Mouse (Mus musculus) neural tube, embryonic 11.5 days (tissue): Measurements from ENCODE around the gene Rhoj. TPM values are rescaled to one million over a fixed set of nuclear protein-coding genes. Genes with fewer than 3 reads are reported as not detected.

Experiments
- ATAC-seq: fragments of 200-750 bp; cut with Nextera tagmentation; 2 replicates; pipeline ENCODE4 v1.8.0; 2017; ENCODE audit warnings: moderate number of reproducible peaks, mild to moderate bottlenecking, moderate TSS enrichment, moderate library complexity; ENCODE audit not compliant: insufficient read depth, low FRiP score, low TSS enrichment
- DNase-seq: peaks from one replicate; pipeline ENCODE4 v3.0.0-alpha.2; 2015; ENCODE audit warnings: low spot score
- H3K27ac ChIP-seq: fragments of 300-500 bp; sonication (generic); 2 replicates; pipeline ENCODE4 v1.5.1; 2014; ENCODE audit warnings: low read depth, mild to moderate bottlenecking, low read length
- H3K27me3 ChIP-seq: fragments of 300-500 bp; sonication (generic); 2 replicates; pipeline ENCODE4 v1.6.1; 2014; ENCODE audit warnings: mild to moderate bottlenecking, low read length, mixed read lengths; ENCODE audit not compliant: control insufficient read depth, insufficient read depth
- H3K36me3 ChIP-seq: fragments of 300-500 bp; sonication (generic); 2 replicates; pipeline ENCODE4 v1.6.1; 2014; ENCODE audit warnings: mild to moderate bottlenecking, low read length, moderate library complexity, mixed read lengths; ENCODE audit not compliant: control insufficient read depth, insufficient read depth
- H3K4me1 ChIP-seq: fragments of 300-500 bp; sonication (generic); 2 replicates; pipeline ENCODE4 v1.6.1; 2014; ENCODE audit warnings: low read length, mixed read lengths; ENCODE audit not compliant: control insufficient read depth, insufficient read depth
- H3K4me2 ChIP-seq: fragments of 300-500 bp; sonication (generic); 2 replicates; pipeline ENCODE4 v1.6.1; 2014; ENCODE audit warnings: low read depth, mild to moderate bottlenecking, moderate library complexity
- H3K4me3 ChIP-seq: fragments of 300-500 bp; sonication (generic); 2 replicates; pipeline ENCODE4 v1.5.1; 2014; ENCODE audit warnings: low read depth, low read length
- H3K9ac ChIP-seq: fragments of 300-500 bp; sonication (generic); 2 replicates; pipeline ENCODE4 v1.6.1; 2014; ENCODE audit warnings: mild to moderate bottlenecking, low read length
- H3K9me3 ChIP-seq: fragments of 300-500 bp; sonication (generic); 2 replicates; pipeline ENCODE4 v1.6.1; 2016; ENCODE audit warnings: low read length; ENCODE audit not compliant: control insufficient read depth
- WGBS: fragments of 180-500 bp; shearing (Covaris S2); extraction: QIAGEN DNeasy Blood & Tissue Kit; methylation state at CpG from one replicate; pipeline ENCODE4 v1.1.7; 2014; 5-methylcytosine and 5-hydroxymethylcytosine counted together
- polyA plus RNA-seq: library from polyadenylated mRNA; unstranded; fragments of >200 nt; fragmentation: Nextera tagmentation; extraction: Ambion mirVana; gene quantifications from 2 replicates; pipeline ENCODE4 v1.2.1, GENCODE M21; 2014

Rhoj gene
- polyA plus RNA-seq, 1 experiment from 2014 or later = 32.0 TPM

- H3K4me2 ChIP-seq = no peak overlapping the region
- no peaks in the 10 kb centered on the region for H3K27me3 ChIP-seq
- H3K9ac ChIP-seq = no peak overlapping the region
- H3K36me3 ChIP-seq = no peaks in the 10 kb centered on the region
- H3K4me3 ChIP-seq = no peak overlapping the region
- DNase-seq (no peak), ATAC-seq (no peak)
- no peaks in the 10 kb centered on the region for H3K4me1 ChIP-seq
- no peak overlapping the region for H3K27ac ChIP-seq
- WGBS = 88% methylated on average over 7 of the region's 7 CpGs
- no peaks in the 10 kb centered on the region for H3K9me3 ChIP-seq
Measured at GRCm38 (mm10) chr12:75354354-75354753, 46.2 kb downstream of the Rhoj start.

GRCm38 (mm10) chr12:75357781-75358180 is 49.7 kb downstream of the Rhoj start:
- H3K4me2 ChIP-seq = no peak overlapping the region
- H3K27me3 ChIP-seq = no peaks in the 10 kb centered on the region
- H3K9me3 ChIP-seq = no peaks in the 10 kb centered on the region
- no peak overlapping the region for H3K4me3 ChIP-seq
- no peak overlapping the region for H3K9ac ChIP-seq
- DNase-seq (no peak), ATAC-seq (no peak)
- no peaks in the 10 kb centered on the region for H3K4me1 ChIP-seq
- H3K27ac ChIP-seq = no peak overlapping the region
- H3K36me3 ChIP-seq = no peaks in the 10 kb centered on the region
- 80% methylated on average over 4 of the region's 4 CpGs for WGBS

- no peak overlapping the region for H3K4me3 ChIP-seq
- H3K9me3 ChIP-seq = no peaks in the 10 kb centered on the region
- 97% methylated on average over 4 of the region's 4 CpGs for WGBS
- no peak overlapping the region for H3K27ac ChIP-seq
- no peak overlapping the region for H3K9ac ChIP-seq
- H3K4me2 ChIP-seq = no peak overlapping the region
- ATAC-seq = no peak
- H3K36me3 ChIP-seq = no peaks in the 10 kb centered on the region
- no peaks in the 10 kb centered on the region for H3K4me1 ChIP-seq
- no peaks in the 10 kb centered on the region for H3K27me3 ChIP-seq
- DNase-seq = no peak
Measured at GRCm38 (mm10) chr12:75358714-75359113, 50.6 kb downstream of the Rhoj start.

DNA sequence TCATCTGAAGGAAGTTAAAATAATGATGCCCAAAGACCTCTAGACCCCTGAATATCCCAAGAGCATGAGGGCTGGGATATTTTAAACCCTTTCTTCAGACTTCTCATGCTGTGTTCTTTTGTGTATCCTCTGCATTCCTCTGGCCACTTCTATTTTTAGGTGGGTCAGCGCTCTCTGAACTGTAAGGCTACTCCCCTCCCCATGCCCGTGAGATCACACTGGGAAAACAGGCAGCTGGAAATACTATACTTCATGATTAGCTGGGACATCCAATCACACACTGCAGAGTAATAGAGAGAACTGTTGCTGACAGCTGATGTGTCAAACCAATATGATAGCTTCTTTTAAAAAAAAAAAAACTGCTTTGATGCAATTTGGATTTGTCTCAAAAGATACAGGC is 51.4 kb downstream of the Rhoj start:
- no peaks in the 10 kb centered on the region for H3K36me3 ChIP-seq
- H3K27ac ChIP-seq = no peak overlapping the region
- DNase-seq (no peak), ATAC-seq (no peak)
- H3K9me3 ChIP-seq = no peaks in the 10 kb centered on the region
- no peaks in the 10 kb centered on the region for H3K4me1 ChIP-seq
- H3K9ac ChIP-seq = no peak overlapping the region
- no peak overlapping the region for H3K4me3 ChIP-seq
- no peak overlapping the region for H3K4me2 ChIP-seq
- H3K27me3 ChIP-seq = no peaks in the 10 kb centered on the region
- WGBS = 52% methylated on average over 2 of the region's 2 CpGs

GRCm38 (mm10) chr12:75359921-75360482 is 51.9 kb downstream of the Rhoj start:
- ATAC-seq (no peak), DNase-seq (no peak)
- H3K27ac ChIP-seq = no peak overlapping the region
- H3K4me3 ChIP-seq = no peak overlapping the region
- no peaks in the 10 kb centered on the region for H3K9me3 ChIP-seq
- no peaks in the 10 kb centered on the region for H3K36me3 ChIP-seq
- no peak overlapping the region for H3K4me2 ChIP-seq
- H3K27me3 ChIP-seq = no peaks in the 10 kb centered on the region
- 73% methylated on average over 5 of the region's 5 CpGs for WGBS
- H3K4me1 ChIP-seq = no peaks in the 10 kb centered on the region
- H3K9ac ChIP-seq = no peak overlapping the region

DNA sequence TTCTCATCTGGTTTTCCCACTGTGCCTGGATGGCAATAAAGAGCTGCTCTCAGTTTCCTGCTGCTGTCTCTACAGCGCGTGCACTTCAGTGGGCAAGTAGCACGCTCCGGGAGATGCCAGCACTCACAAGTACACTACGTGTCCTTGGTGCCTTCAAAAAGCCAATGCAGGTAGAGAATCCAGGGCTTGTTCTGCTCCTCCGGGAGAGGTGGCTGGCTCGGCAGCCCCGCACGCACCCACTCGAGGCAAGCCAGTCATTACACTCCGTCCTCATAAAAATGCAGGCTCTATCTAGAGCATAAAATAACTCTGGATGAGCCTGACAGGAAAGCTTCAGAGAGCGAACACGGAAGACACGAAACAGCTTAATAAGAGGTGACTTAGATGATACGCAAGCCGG is 54.3 kb downstream of the Rhoj start:
- Histone ChIP-seq H3K4me1 (no peaks in the 10 kb centered on the region), H3K4me2 (no peak overlapping the region), H3K27ac (no peak overlapping the region), H3K27me3 (no peaks in the 10 kb centered on the region), H3K9ac (no peak overlapping the region), H3K4me3 (no peak overlapping the region), H3K9me3 (no peaks in the 10 kb centered on the region), H3K36me3 (no peaks in the 10 kb centered on the region)
- ATAC-seq (no peak), DNase-seq (no peak)
- WGBS = 92% methylated on average over 16 of the region's 16 CpGs

DNA sequence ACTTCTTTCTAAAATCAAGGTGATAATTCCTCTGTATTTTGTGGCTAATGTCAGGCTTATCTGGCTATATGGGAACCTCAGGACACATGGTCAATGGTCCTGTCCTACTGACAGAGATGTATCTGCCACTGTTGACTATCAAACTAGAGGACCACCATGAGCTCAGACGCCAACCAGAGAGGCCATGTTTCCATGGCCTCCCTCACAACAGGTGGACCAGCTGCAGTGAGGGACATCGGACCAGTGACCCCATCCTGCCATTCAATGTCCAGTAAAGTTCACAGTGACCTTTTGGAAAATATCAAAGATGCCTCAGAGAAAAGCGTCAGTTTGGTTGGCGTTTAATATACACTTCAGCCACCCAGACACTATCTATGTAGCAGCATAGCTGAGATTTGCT is 56.3 kb downstream of the Rhoj start:
- Histone ChIP-seq H3K4me2 (no peak overlapping the region), H3K4me3 (no peak overlapping the region), H3K27ac (no peak overlapping the region), H3K9me3 (no peaks in the 10 kb centered on the region), H3K4me1 (no peaks in the 10 kb centered on the region), H3K27me3 (no peaks in the 10 kb centered on the region), H3K9ac (no peak overlapping the region), H3K36me3 (no peaks in the 10 kb centered on the region)
- ATAC-seq = no peak
- 98% methylated on average over 4 of the region's 4 CpGs for WGBS
- DNase-seq = no peak

- H3K4me1 ChIP-seq = no peaks in the 10 kb centered on the region
- H3K9me3 ChIP-seq = no peaks in the 10 kb centered on the region
- no peaks in the 10 kb centered on the region for H3K27me3 ChIP-seq
- no peak overlapping the region for H3K4me3 ChIP-seq
- no peak overlapping the region for H3K9ac ChIP-seq
- ATAC-seq (no peak), DNase-seq (no peak)
- H3K36me3 ChIP-seq = no peaks in the 10 kb centered on the region
- no peak overlapping the region for H3K4me2 ChIP-seq
- WGBS = 92% methylated on average over 14 of the region's 14 CpGs
- no peak overlapping the region for H3K27ac ChIP-seq
Measured at GRCm38 (mm10) chr12:75365621-75366124, 57.6 kb downstream of the Rhoj start.

- H3K27me3 ChIP-seq = no peaks in the 10 kb centered on the region
- no peak for ATAC-seq
- no peak for DNase-seq
- 93% methylated on average over 6 of the region's 6 CpGs for WGBS
- no peaks in the 10 kb centered on the region for H3K9me3 ChIP-seq
- H3K36me3 ChIP-seq = no peaks in the 10 kb centered on the region
- H3K4me2 ChIP-seq = no peak overlapping the region
- H3K27ac ChIP-seq = no peak overlapping the region
- no peak overlapping the region for H3K4me3 ChIP-seq
- no peaks in the 10 kb centered on the region for H3K4me1 ChIP-seq
- H3K9ac ChIP-seq = no peak overlapping the region
Measured at GRCm38 (mm10) chr12:75367371-75367770, 59.2 kb downstream of the Rhoj start.
